Mouse (Mus musculus) liver, embryonic 16.5 days (tissue): Measurements from ENCODE around the gene Ankrd11. TPM values are rescaled to one million over a fixed set of nuclear protein-coding genes. Genes with fewer than 3 reads are reported as not detected.

Source experiments
- ATAC-seq: fragments of 200-750 bp; cut with Nextera tagmentation; 2 replicates; pipeline ENCODE4 v1.8.0; 2017; ENCODE audit warnings: low read depth, mild to moderate bottlenecking, moderate number of reproducible peaks, moderate library complexity
- H3K27ac ChIP-seq: fragments of 300-500 bp; sonication (generic); 2 replicates; pipeline ENCODE4 v1.5.1; 2014; ENCODE audit warnings: mild to moderate bottlenecking, low read length
- H3K27me3 ChIP-seq: fragments of 300-500 bp; sonication (generic); 2 replicates; pipeline ENCODE4 v1.6.1; 2014; ENCODE audit warnings: low read depth, low read length, mixed read lengths; ENCODE audit not compliant: control insufficient read depth, insufficient read depth
- H3K36me3 ChIP-seq: fragments of 300-500 bp; sonication (generic); 2 replicates; pipeline ENCODE4 v1.6.1; 2014; ENCODE audit warnings: mild to moderate bottlenecking; ENCODE audit not compliant: control insufficient read depth, insufficient read depth
- H3K4me1 ChIP-seq: fragments of 300-500 bp; sonication (generic); 2 replicates; pipeline ENCODE4 v1.6.1; 2014; ENCODE audit warnings: low read depth, low read length, mixed read lengths; ENCODE audit not compliant: control insufficient read depth
- H3K4me2 ChIP-seq: fragments of 300-500 bp; sonication (generic); 2 replicates; pipeline ENCODE4 v1.6.1; 2014; ENCODE audit warnings: low read depth, low read length, mixed read lengths
- H3K4me3 ChIP-seq: fragments of 300-500 bp; sonication (generic); 2 replicates; pipeline ENCODE4 v1.5.1; 2014; ENCODE audit warnings: low read depth, mild to moderate bottlenecking, low read length
- H3K9ac ChIP-seq: fragments of 300-500 bp; sonication (generic); 2 replicates; pipeline ENCODE4 v1.6.1; 2014; ENCODE audit warnings: low read depth, low read length
- H3K9me3 ChIP-seq: fragments of 300-500 bp; sonication (generic); replicated peaks from 2 replicates; pipeline ENCODE4 v1.6.1; 2016; ENCODE audit warnings: low read length; ENCODE audit not compliant: control insufficient read depth
- WGBS: fragments of 180-500 bp; shearing (Covaris S2); extraction: QIAGEN DNeasy Blood & Tissue Kit; methylation state at CpG from one replicate; pipeline ENCODE4 v1.1.7; 2014; ENCODE audit not compliant: insufficient replicate concordance; 5-methylcytosine and 5-hydroxymethylcytosine counted together
- polyA plus RNA-seq: library from polyadenylated mRNA; unstranded; fragments of >200 nt; fragmentation: Nextera tagmentation; extraction: Ambion mirVana; gene quantifications from 2 replicates; pipeline ENCODE4 v1.2.1, GENCODE M21; 2015

Ankrd11 gene
- polyA plus RNA-seq, 1 experiment from 2014 or later = 8.6 TPM

- H3K4me1 ChIP-seq = peaks cover 5% of the 10 kb centered on the region
- H3K4me3 ChIP-seq = no peak overlapping the region
- no peak overlapping the region for H3K9ac ChIP-seq
- no peak overlapping the region for H3K27ac ChIP-seq
- H3K4me2 ChIP-seq = no peak overlapping the region
- no peaks in the 10 kb centered on the region for H3K9me3 ChIP-seq
- peaks cover 11% of the 10 kb centered on the region for H3K36me3 ChIP-seq
- H3K27me3 ChIP-seq = no peaks in the 10 kb centered on the region
- ATAC-seq = no peak
- 81% methylated on average over 4 of the region's 4 CpGs for WGBS
These were observed 129.2 kb downstream of the Ankrd11 start for GRCm38 (mm10) chr8:122912871-122913270.

- H3K9me3 ChIP-seq = no peaks in the 10 kb centered on the region
- H3K27ac ChIP-seq = no peak overlapping the region
- H3K4me3 ChIP-seq = no peak overlapping the region
- 44% methylated on average over 3 of the region's 3 CpGs for WGBS
- H3K4me1 ChIP-seq = no peaks in the 10 kb centered on the region; the same call in 1 of the 2 replicates
- no peak for ATAC-seq
- H3K4me2 ChIP-seq = no peak overlapping the region
- no peaks in the 10 kb centered on the region for H3K27me3 ChIP-seq
- H3K9ac ChIP-seq = no peak overlapping the region
- H3K36me3 ChIP-seq = peaks cover 16% of the 10 kb centered on the region
These were observed 129.9 kb downstream of the Ankrd11 start for GRCm38 (mm10) chr8:122912150-122912549.

GRCm38 (mm10) chr8:122906463-122907021, 135.5 kb downstream of the Ankrd11 start:
- Histone ChIP-seq H3K27ac (no peak overlapping the region; the same call in 1 of the 2 replicates), H3K27me3 (no peaks in the 10 kb centered on the region), H3K9ac (no peak overlapping the region), H3K36me3 (peaks cover 14% of the 10 kb centered on the region), H3K4me3 (no peak overlapping the region), H3K4me1 (peaks cover 11% of the 10 kb centered on the region), H3K4me2 (no peak overlapping the region), H3K9me3 (no peaks in the 10 kb centered on the region)
- peak; percentile 87 for ATAC-seq
- WGBS = 26% methylated on average over 6 of the region's 6 CpGs

- 86% methylated on average over 4 of the region's 4 CpGs for WGBS
- Histone ChIP-seq H3K36me3 (peaks cover 14% of the 10 kb centered on the region), H3K9me3 (no peaks in the 10 kb centered on the region), H3K4me3 (no peak overlapping the region), H3K4me1 (peaks cover 11% of the 10 kb centered on the region), H3K9ac (no peak overlapping the region), H3K27ac (no peak overlapping the region), H3K4me2 (no peak overlapping the region), H3K27me3 (no peaks in the 10 kb centered on the region)
- ATAC-seq = no peak
These were observed 136.7 kb downstream of the Ankrd11 start for GRCm38 (mm10) chr8:122905346-122905745.

- H3K4me3 ChIP-seq = no peak overlapping the region
- H3K9ac ChIP-seq = no peak overlapping the region
- no peaks in the 10 kb centered on the region for H3K27me3 ChIP-seq
- no peak overlapping the region for H3K27ac ChIP-seq
- H3K4me2 ChIP-seq = no peak overlapping the region
- no peak for ATAC-seq
- peaks cover 14% of the 10 kb centered on the region for H3K36me3 ChIP-seq
- peaks cover 11% of the 10 kb centered on the region for H3K4me1 ChIP-seq
- WGBS = 88% methylated on average over 11 of the region's 11 CpGs
- H3K9me3 ChIP-seq = no peaks in the 10 kb centered on the region
These were observed 137.6 kb downstream of the Ankrd11 start for GRCm38 (mm10) chr8:122904496-122904895.

GRCm38 (mm10) chr8:122903002-122903401, 139.1 kb downstream of the Ankrd11 start:
- no peak overlapping the region for H3K4me3 ChIP-seq
- H3K27me3 ChIP-seq = no peaks in the 10 kb centered on the region
- H3K4me1 ChIP-seq = peaks cover 17% of the 10 kb centered on the region
- ATAC-seq = no peak
- no peak overlapping the region for H3K4me2 ChIP-seq
- 89% methylated on average over 5 of the region's 5 CpGs for WGBS
- H3K36me3 ChIP-seq = peaks cover 8% of the 10 kb centered on the region
- H3K27ac ChIP-seq = no peak overlapping the region
- H3K9me3 ChIP-seq = no peaks in the 10 kb centered on the region
- no peak overlapping the region for H3K9ac ChIP-seq

- no peak for ATAC-seq
- Histone ChIP-seq H3K36me3 (peaks cover 5% of the 10 kb centered on the region), H3K9me3 (no peaks in the 10 kb centered on the region), H3K27ac (no peak overlapping the region), H3K4me1 (peaks cover 17% of the 10 kb centered on the region), H3K27me3 (no peaks in the 10 kb centered on the region), H3K4me3 (no peak overlapping the region), H3K4me2 (no peak overlapping the region), H3K9ac (no peak overlapping the region)
- 74% methylated on average over 3 of the region's 3 CpGs for WGBS
These were observed 139.5 kb downstream of the Ankrd11 start for GRCm38 (mm10) chr8:122902581-122902980.

GRCm38 (mm10) chr8:122901892-122902515, 140.1 kb downstream of the Ankrd11 start:
- Histone ChIP-seq H3K4me2 (no peak overlapping the region), H3K27ac (no peak overlapping the region), H3K4me1 (peaks cover 17% of the 10 kb centered on the region), H3K36me3 (peaks cover 1% of the 10 kb centered on the region; the same call in 1 of the 2 replicates), H3K4me3 (no peak overlapping the region), H3K9me3 (no peaks in the 10 kb centered on the region), H3K27me3 (no peaks in the 10 kb centered on the region), H3K9ac (no peak overlapping the region)
- 75% methylated on average over 8 of the region's 8 CpGs for WGBS
- ATAC-seq = no peak

- Histone ChIP-seq H3K4me2 (no peak overlapping the region), H3K9me3 (no peaks in the 10 kb centered on the region), H3K4me1 (peaks cover 15% of the 10 kb centered on the region), H3K36me3 (peaks cover 2% of the 10 kb centered on the region), H3K9ac (no peak overlapping the region), H3K27ac (no peak overlapping the region), H3K27me3 (no peaks in the 10 kb centered on the region), H3K4me3 (no peak overlapping the region)
- 89% methylated on average over 7 of the region's 7 CpGs for WGBS
- no peak for ATAC-seq
These were observed 140.6 kb downstream of the Ankrd11 start for GRCm38 (mm10) chr8:122901476-122901875.
